ENCODE assay signal across 9 mouse cellular contexts in genomic region chr9:62847694-62848093, GRCm38 (mm10). TPM values are rescaled to one million over a fixed set of nuclear protein-coding genes. Genes with fewer than 3 reads are reported as not detected.
DNase-seq lines count a peak whose midpoint lies in the region; ATAC-seq and TF ChIP-seq lines count a peak whose summit lies in the region.
"Had no signal": no experiment of that assay in that cellular context is flagged by ENCODE, and none has a peak within 500 bp of the region (broad histone marks: within the 10 kb centered on the region; RNA-seq: fewer than 3 reads in every experiment).

No protein-coding gene starts in this region.

- TF ChIP-seq EP300 in lung, postnatal 0 days (IDR thresholded peaks at IDR 0.05), result no peak

- no peaks in the 10 kb centered on the region for H3K27me3 ChIP-seq in hindbrain, embryonic 10.5 days (ENCODE audit: insufficient read depth, poor library complexity, severe bottlenecking)
- H3K27me3 ChIP-seq in lung, postnatal 0 days (replicated peaks; ENCODE audit: insufficient read depth, low read length), result no peaks in the 10 kb centered on the region

- no peak overlapping the region for H3K9ac ChIP-seq in lung, postnatal 0 days (replicated peaks; ENCODE audit: low read depth)

- H3K9me3 ChIP-seq in hindbrain, embryonic 10.5 days, result no peaks in the 10 kb centered on the region
- no peaks in the 10 kb centered on the region for H3K9me3 ChIP-seq in lung, postnatal 0 days (ENCODE audit: low read length)

- peak; percentile 80 for ATAC-seq in frontal cortex, adult (ENCODE audit: low TSS enrichment)
- peak; percentile 82 for ATAC-seq in lung, postnatal 0 days

- peak; percentile 55 for DNase-seq in MEL-GATA-1-ER (ENCODE audit: extremely low read depth, low read depth)
- peak; percentile 85 to 92 for DNase-seq in cerebellum, adult 18-20 months
- peak; percentile 88 for DNase-seq in hindbrain, embryonic 10.5 days (ENCODE audit: low spot score)
- peak; percentile 79 for DNase-seq in layer of hippocampus, adult 9-11 months
- DNase-seq in lung, postnatal 0 days (ENCODE audit: low spot score), result peak; percentile 92
- DNase-seq in retina, embryonic 14.5 days (ENCODE audit: low spot score), result peak; percentile 95
- DNase-seq in thymus, postnatal 36 days, result peak; percentile 82 to 84

- peak; percentile 100 for TF ChIP-seq CTCF in lung, postnatal 0 days (IDR thresholded peaks at IDR 0.05)

- H3K27ac ChIP-seq in hindbrain, embryonic 10.5 days, result peak overlapping the region; percentile 25; the same call in 1 of the 2 replicates
- H3K27ac ChIP-seq in lung, postnatal 0 days (ENCODE audit: low read length), result no peak overlapping the region
- H3K27ac ChIP-seq: macrophage had no signal

- H3K4me1 ChIP-seq in hindbrain, embryonic 10.5 days (replicated peaks), result peaks cover 27% of the 10 kb centered on the region
- no peaks in the 10 kb centered on the region for H3K4me1 ChIP-seq in lung, postnatal 0 days (ENCODE audit: insufficient read depth, low read depth, low read length)

- 0 out of 2 replicates have a peak, but pooled peaks cover 5% of the 10 kb centered on the region for H3K36me3 ChIP-seq in hindbrain, embryonic 10.5 days
- H3K36me3 ChIP-seq in lung, postnatal 0 days (ENCODE audit: insufficient read depth, low read length), result no peaks in the 10 kb centered on the region

- H3K4me2 ChIP-seq in lung, postnatal 0 days (replicated peaks; ENCODE audit: low read depth, low read length), result no peak overlapping the region

- 6% methylated on average over 3 of the region's 3 CpGs for WGBS in hindbrain, embryonic 10.5 days
- 4% methylated on average over 3 of the region's 3 CpGs for WGBS in lung, postnatal 0 days

- H3K4me3 ChIP-seq in hindbrain, embryonic 10.5 days, result no peak overlapping the region
- no peak overlapping the region for H3K4me3 ChIP-seq in lung, postnatal 0 days (ENCODE audit: low read depth, low read length)

RNA-seq across cellular contexts. Expression of gene Cln6, which starts 9.1 kb away (rescaled TPM):
- polyA plus RNA-seq in hindbrain, embryonic 10.5 days (2016; fragmentation: Nextera tagmentation; extraction: Ambion mirVana), result 12.6 and 15.1 TPM in 2 replicates
- 19.1 and 20.3 TPM in 2 replicates for polyA plus RNA-seq in lung, postnatal 0 days (2015; fragmentation: Nextera tagmentation; extraction: Ambion mirVana)

RNA-seq across cellular contexts. Expression of gene Calml4, which starts 10.2 kb away (rescaled TPM):
- polyA plus RNA-seq in hindbrain, embryonic 10.5 days (2016; fragmentation: Nextera tagmentation; extraction: Ambion mirVana), result 0.71 and 6.4 TPM in 2 replicates
- polyA plus RNA-seq in lung, postnatal 0 days (2015; fragmentation: Nextera tagmentation; extraction: Ambion mirVana), result 19.7 and 20.6 TPM in 2 replicates

RNA-seq across cellular contexts. Expression of gene Fem1b, which starts 36.0 kb away (rescaled TPM):
- 30.0 and 32.2 TPM in 2 replicates for polyA plus RNA-seq in hindbrain, embryonic 10.5 days (2016; fragmentation: Nextera tagmentation; extraction: Ambion mirVana)
- 9.2 and 10.8 TPM in 2 replicates for polyA plus RNA-seq in lung, postnatal 0 days (2015; fragmentation: Nextera tagmentation; extraction: Ambion mirVana)
